Mouse (Mus musculus) adrenal gland, adult 8-10 months (tissue): Measurements from ENCODE around the gene Ccdc121. TPM values are rescaled to one million over a fixed set of nuclear protein-coding genes. Genes with fewer than 3 reads are reported as not detected.
A peak's percentile ranks its signal among the peaks of the same experiment; 100 is the strongest.
"Not testable (repeated sequence)": the region's sequence is repeated elsewhere in the genome, so short reads cannot be mapped to it uniquely, and the experiment has no call there.

Experiments
- DNase-seq: peaks from one replicate; pipeline ENCODE4 v3.0.0; 2022
- total RNA-seq, 4 experiments: library from RNA; stranded (reverse); gene quantifications; 2 replicates each; pipeline ENCODE4 v1.2.4; 2022

Ccdc121 gene
- total RNA-seq, 4 experiments from 2014 or later: 0.31 TPM; not detected in 3

- DNase-seq: not testable (repeated sequence)
Measured at GRCm38 (mm10) chr1:181510855-181511254, 396 bp downstream of the Ccdc121 start.

GRCm38 (mm10) chr1:181505367-181505766 lies 5.9 kb downstream of the Ccdc121 start:
- no peak for DNase-seq

- DNase-seq: no peak
Measured at GRCm38 (mm10) chr1:181503471-181503870, 7.8 kb downstream of the Ccdc121 start.

- no peak for DNase-seq
Measured at GRCm38 (mm10) chr1:181484696-181485095, 26.6 kb downstream of the Ccdc121 start.

- DNase-seq: no peak
Measured at GRCm38 (mm10) chr1:181476557-181476956, 34.7 kb downstream of the Ccdc121 start.

- DNase-seq: no peak
Measured at GRCm38 (mm10) chr1:181476141-181476540, 35.1 kb downstream of the Ccdc121 start.

GRCm38 (mm10) chr1:181469415-181469814 lies 41.8 kb downstream of the Ccdc121 start:
- no peak for DNase-seq

GRCm38 (mm10) chr1:181467321-181467670 lies 44.0 kb downstream of the Ccdc121 start:
- no peak for DNase-seq

- no peak for DNase-seq
Measured at GRCm38 (mm10) chr1:181466601-181467320, 44.5 kb downstream of the Ccdc121 start.

GRCm38 (mm10) chr1:181466040-181466439 lies 45.2 kb downstream of the Ccdc121 start:
- DNase-seq: no peak

- DNase-seq: no peak
Measured at GRCm38 (mm10) chr1:181465027-181465426, 46.2 kb downstream of the Ccdc121 start.

GRCm38 (mm10) chr1:181462906-181463179 lies 48.4 kb downstream of the Ccdc121 start:
- DNase-seq: no peak

GRCm38 (mm10) chr1:181462051-181462905 lies 49.0 kb downstream of the Ccdc121 start:
- peak; percentile 36 for DNase-seq

- DNase-seq: no peak
Measured at GRCm38 (mm10) chr1:181461484-181461883, 49.8 kb downstream of the Ccdc121 start.

GRCm38 (mm10) chr1:181460283-181460682 lies 51.0 kb downstream of the Ccdc121 start:
- DNase-seq: no peak

Other genes with a start within 250 kb of the Ccdc121 start
- gene Cnih3, start 158.8 kb downstream of the Ccdc121 start, total RNA-seq: under 1 TPM in 2 of 4 experiments, not detected in 2; 0.14 to 0.25 TPM
- under 1 TPM in 3 of 4 experiments, not detected in 1; 0.03 to 0.14 (median 0.03) TPM for gene Dnah14, start 65.1 kb upstream of the Ccdc121 start, total RNA-seq